Mouse (Mus musculus) neural tube, embryonic 12.5 days (tissue): ENCODE measurements around the gene Olfr498. TPM values are rescaled to one million over a fixed set of nuclear protein-coding genes. Genes with fewer than 3 reads are reported as not detected.

Experiments used
- ATAC-seq: fragments of 200-750 bp; cut with Nextera tagmentation; 2 replicates; pipeline ENCODE4 v1.8.0; 2017; ENCODE audit warnings: low read depth, mild to moderate bottlenecking, moderate TSS enrichment, moderate library complexity; ENCODE audit not compliant: low FRiP score
- H3K27ac ChIP-seq: fragments of 300-500 bp; sonication (generic); 2 replicates; pipeline ENCODE4 v1.5.1; 2016
- H3K27me3 ChIP-seq: fragments of 300-500 bp; sonication (generic); replicated peaks from 2 replicates; pipeline ENCODE4 v1.6.1; 2016; ENCODE audit warnings: mild to moderate bottlenecking
- H3K36me3 ChIP-seq: fragments of 300-500 bp; sonication (generic); 2 replicates; pipeline ENCODE4 v1.6.1; 2016; ENCODE audit warnings: mild to moderate bottlenecking
- H3K4me1 ChIP-seq: fragments of 300-500 bp; sonication (generic); 2 replicates; pipeline ENCODE4 v1.6.1; 2016
- H3K4me2 ChIP-seq: fragments of 300-500 bp; sonication (generic); replicated peaks from 2 replicates; pipeline ENCODE4 v1.6.1; 2016; ENCODE audit warnings: mild to moderate bottlenecking
- H3K4me3 ChIP-seq: fragments of 300-500 bp; sonication (generic); 2 replicates; pipeline ENCODE4 v1.5.1; 2016
- H3K9ac ChIP-seq: fragments of 300-500 bp; sonication (generic); 2 replicates; pipeline ENCODE4 v1.6.1; 2016; ENCODE audit warnings: mild to moderate bottlenecking
- H3K9me3 ChIP-seq: fragments of 300-500 bp; sonication (generic); 2 replicates; pipeline ENCODE4 v1.6.1; 2016; ENCODE audit warnings: mild to moderate bottlenecking
- WGBS: fragments of 180-500 bp; shearing (Covaris S2); methylation state at CpG from one replicate; pipeline ENCODE4 v1.1.7; 2016; 5-methylcytosine and 5-hydroxymethylcytosine counted together
- polyA plus RNA-seq: library from polyadenylated mRNA; unstranded; fragments of >200 nt; fragmentation: Nextera tagmentation; extraction: Ambion mirVana; gene quantifications from 2 replicates; pipeline ENCODE4 v1.2.1, GENCODE M21; 2016

Gene Olfr498
- polyA plus RNA-seq, result not detected in 2 replicates

DNA sequence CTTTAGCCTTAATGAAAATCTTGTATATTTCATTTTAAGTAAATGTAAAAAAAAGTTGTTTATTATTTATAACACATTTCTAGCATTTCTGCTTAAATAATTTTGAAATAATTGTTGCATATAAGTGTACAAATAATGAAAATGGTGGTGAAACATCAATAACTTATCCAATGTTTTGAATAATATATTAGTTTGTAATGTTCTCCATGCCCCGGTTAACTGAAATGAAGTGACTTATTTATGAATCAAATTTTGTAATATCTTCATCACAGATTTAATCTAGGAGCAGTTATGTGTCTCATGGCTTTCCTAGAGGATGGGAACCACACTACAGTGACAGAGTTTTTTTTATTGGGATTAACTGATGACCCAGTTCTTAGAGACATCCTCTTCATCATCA, at the start of gene Olfr498:
TSS of gene Olfr498 (plus strand) at position 301 of the 400 bp plus-strand sequence.
- ATAC-seq, result no peak

GRCm38 (mm10) chr7:108420121-108420520, 45.0 kb upstream of the Olfr498 start, which contains the start of gene Olfr497:
TSS of gene Olfr497 (plus strand) at chr7:108420421.
- Histone ChIP-seq H3K36me3 (no peaks in the 10 kb centered on the region), H3K9ac (no peak within 1 kb of the TSS), H3K9me3 (no peaks in the 10 kb centered on the region), H3K4me3 (no peak within 1 kb of the TSS), H3K27me3 (no peaks in the 10 kb centered on the region), H3K4me1 (no peaks in the 10 kb centered on the region), H3K27ac (no peak within 1 kb of the TSS), H3K4me2 (no peak within 1 kb of the TSS)
- no peak for ATAC-seq
- 84% methylated on average over 2 of the region's 2 CpGs for WGBS

More for the DNA sequence above, at the start of gene Olfr498:
- H3K4me3 ChIP-seq, result no peak within 1 kb of the TSS
- no peak within 1 kb of the TSS for H3K9ac ChIP-seq
- no peaks in the 10 kb centered on the region for H3K9me3 ChIP-seq
- no peak within 1 kb of the TSS for H3K27ac ChIP-seq
- WGBS, result 91% methylated on average over 1 of the region's 1 CpGs
- H3K36me3 ChIP-seq, result no peaks in the 10 kb centered on the region
- H3K4me1 ChIP-seq, result no peaks in the 10 kb centered on the region
- H3K27me3 ChIP-seq, result no peaks in the 10 kb centered on the region
- H3K4me2 ChIP-seq, result no peak within 1 kb of the TSS

Other genes with a start within 250 kb of the Olfr498 start
- not detected in 2 replicates for gene Olfr488, start 207.0 kb upstream of the Olfr498 start, polyA plus RNA-seq
- gene Olfr490, start 176.4 kb upstream of the Olfr498 start, polyA plus RNA-seq, result not detected in 2 replicates
- gene Olfr491, start 151.9 kb upstream of the Olfr498 start, polyA plus RNA-seq, result not detected in 2 replicates
- not detected in 2 replicates for gene Olfr492, start 141.7 kb upstream of the Olfr498 start, polyA plus RNA-seq
- not detected in 2 replicates for gene Olfr493, start 118.3 kb upstream of the Olfr498 start, polyA plus RNA-seq
- gene Olfr494, start 100.0 kb upstream of the Olfr498 start, polyA plus RNA-seq, result not detected in 2 replicates
- not detected in 2 replicates for gene Olfr495, start 72.2 kb upstream of the Olfr498 start, polyA plus RNA-seq
- not detected in 2 replicates for gene Olfr497, start 44.9 kb upstream of the Olfr498 start, polyA plus RNA-seq
- gene Olfr502, start 59.7 kb downstream of the Olfr498 start, polyA plus RNA-seq, result not detected in 2 replicates
- not detected in 2 replicates for gene Olfr503, start 79.2 kb downstream of the Olfr498 start, polyA plus RNA-seq
- gene Olfr504, start 100.5 kb downstream of the Olfr498 start, polyA plus RNA-seq, result not detected in 2 replicates
- gene Olfr506, start 145.5 kb downstream of the Olfr498 start, polyA plus RNA-seq, result not detected in 2 replicates
- gene Olfr507, start 156.5 kb downstream of the Olfr498 start, polyA plus RNA-seq, result not detected in 2 replicates
- not detected in 2 replicates for gene Olfr508, start 164.7 kb downstream of the Olfr498 start, polyA plus RNA-seq
- not detected in 2 replicates for gene Olfr509, start 186.6 kb downstream of the Olfr498 start, polyA plus RNA-seq
- gene Olfr510, start 201.1 kb downstream of the Olfr498 start, polyA plus RNA-seq, result not detected in 2 replicates
- not detected in 2 replicates for gene Olfr512, start 248.0 kb downstream of the Olfr498 start, polyA plus RNA-seq